Mouse (Mus musculus) heart, adult 2 months (tissue): ENCODE results near the gene Homer2.

Experiments
- EP300 ChIP-seq: fragments of 200-500 bp; IDR thresholded peaks from 2 replicates; pipeline ENCODE4 v1.6.1; 2011; ENCODE audit warnings: low read depth, low read length, control low read depth; ENCODE audit not compliant: insufficient read depth
- POLR2A ChIP-seq: fragments of 200-500 bp; IDR thresholded peaks from 2 replicates; pipeline ENCODE4 v1.6.1; 2011; ENCODE audit warnings: mild to moderate bottlenecking, low read depth, low read length, control low read depth; ENCODE audit not compliant: insufficient read depth

GRCm38 (mm10) chr7:81557252-81557984 is 149.9 kb downstream of the Homer2 start:
- TF ChIP-seq EP300 (no peak), POLR2A (no peak)
